Mouse (Mus musculus): Measurements from ENCODE around the gene Ccdc80.
A peak's percentile ranks its signal among the peaks of the same experiment; 100 is the strongest.

Ccdc80 gene

DNA sequence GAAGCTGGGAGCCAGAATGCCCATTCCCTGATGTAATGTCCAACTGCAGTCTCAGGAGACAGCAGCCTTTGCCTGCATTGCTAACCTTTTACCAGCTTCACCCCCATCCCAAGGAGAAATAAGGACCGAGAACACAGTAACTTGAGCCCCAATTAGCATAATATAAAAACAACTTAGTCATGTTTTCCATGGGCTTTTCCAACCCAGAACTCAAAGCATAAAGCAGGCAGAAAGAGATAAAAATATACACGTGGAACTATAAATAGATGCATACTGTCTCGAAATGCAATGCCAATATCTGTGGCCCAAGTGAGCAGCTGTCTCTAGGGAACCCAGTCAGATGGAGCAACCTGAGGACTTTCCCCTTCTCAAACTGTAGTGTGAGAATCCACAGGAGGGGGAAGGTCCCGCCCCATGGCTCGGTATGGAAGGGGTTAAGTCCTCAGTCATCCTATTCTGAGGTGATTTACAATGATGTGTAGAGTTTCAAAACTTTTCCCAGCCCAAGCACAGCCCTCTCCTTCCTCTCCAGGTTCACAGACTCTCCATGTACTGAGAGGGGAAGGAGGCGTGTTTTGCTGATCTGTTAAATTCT lies at the start of gene Ccdc80:
Ccdc80 (plus strand) TSS at position 266 of the 595 bp plus-strand sequence.
- no peak for DNase-seq (ENCODE audit: low spot score in 2 of 2)

- no peak for DNase-seq (ENCODE audit: low spot score in 2 of 2)
Observed at GRCm38 (mm10) chr16:45044844-45045243, 48.4 kb upstream of the Ccdc80 start.

DNA sequence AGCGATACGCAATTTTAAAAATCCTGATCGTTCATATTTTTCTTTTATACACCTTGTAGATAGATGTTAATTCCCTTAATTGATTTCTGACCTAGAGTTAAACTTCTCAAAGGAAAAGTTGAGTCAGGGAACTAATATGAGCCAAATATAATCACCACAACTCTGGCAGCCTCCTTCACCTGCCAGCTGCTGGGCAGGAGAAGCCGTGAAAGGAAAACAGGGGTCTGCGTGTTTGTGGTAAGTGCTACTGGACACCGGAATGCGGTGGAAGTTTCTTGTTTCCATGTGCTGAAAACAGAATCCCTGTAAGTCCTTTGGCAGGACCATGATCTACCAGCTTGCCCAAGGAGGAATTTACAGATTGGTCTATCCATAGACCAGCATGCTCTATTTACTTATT lies 36.0 kb upstream of the Ccdc80 start:
- no peak for DNase-seq (ENCODE audit: low spot score in 2 of 2)

DNA sequence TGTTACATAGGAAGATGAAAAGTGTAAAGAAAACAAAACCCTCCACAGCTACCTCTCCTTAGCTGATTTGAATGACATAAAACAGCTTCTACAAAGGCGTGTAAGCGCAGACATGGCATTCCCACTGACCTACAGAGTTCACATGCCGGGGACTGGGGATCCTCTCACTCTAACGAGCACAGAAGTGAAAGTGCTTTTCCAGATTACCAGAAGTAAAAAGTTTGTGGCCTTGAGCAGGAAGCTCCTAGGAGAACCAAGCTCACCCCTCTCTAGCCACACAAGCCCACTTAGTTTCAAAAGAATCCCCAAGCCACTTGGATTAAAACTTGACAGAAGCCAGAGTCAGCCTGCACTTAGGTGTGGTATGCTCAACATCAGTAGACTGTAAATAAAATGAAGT lies 35.3 kb upstream of the Ccdc80 start:
- DNase-seq (ENCODE audit: low spot score in 2 of 2): no peak

DNA sequence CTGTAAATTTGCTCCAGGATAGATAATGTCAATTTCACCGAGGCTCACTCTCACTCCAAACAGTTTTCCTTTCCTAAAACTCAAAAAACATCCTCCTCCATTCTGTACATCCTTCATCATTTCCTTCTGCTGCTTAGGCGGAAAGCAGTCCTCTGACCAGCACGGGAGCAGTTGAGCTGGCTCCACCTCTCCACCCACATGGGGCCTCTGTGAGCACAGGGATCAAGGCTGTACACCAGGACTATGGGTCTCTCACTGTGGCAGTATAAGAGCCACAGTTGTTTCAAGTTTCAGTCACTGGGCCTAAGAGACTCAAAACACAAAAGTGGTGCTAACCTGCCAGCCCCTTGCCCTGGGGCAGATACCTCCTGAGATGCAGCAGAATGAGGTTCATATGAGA lies 32.1 kb upstream of the Ccdc80 start:
- no peak for DNase-seq (ENCODE audit: low spot score in 2 of 2)

- DNase-seq (ENCODE audit: low spot score in 2 of 2): no peak
Observed at GRCm38 (mm10) chr16:45070383-45071083, 22.7 kb upstream of the Ccdc80 start.

GRCm38 (mm10) chr16:45071424-45071823 lies 21.8 kb upstream of the Ccdc80 start:
- no peak for DNase-seq (ENCODE audit: low spot score in 2 of 2)

- no peak for DNase-seq (ENCODE audit: low spot score in 2 of 2)
Observed at GRCm38 (mm10) chr16:45077517-45078080, 15.6 kb upstream of the Ccdc80 start.

GRCm38 (mm10) chr16:45079322-45079721 lies 13.9 kb upstream of the Ccdc80 start:
- DNase-seq (ENCODE audit: low spot score in 2 of 2): no peak

DNA sequence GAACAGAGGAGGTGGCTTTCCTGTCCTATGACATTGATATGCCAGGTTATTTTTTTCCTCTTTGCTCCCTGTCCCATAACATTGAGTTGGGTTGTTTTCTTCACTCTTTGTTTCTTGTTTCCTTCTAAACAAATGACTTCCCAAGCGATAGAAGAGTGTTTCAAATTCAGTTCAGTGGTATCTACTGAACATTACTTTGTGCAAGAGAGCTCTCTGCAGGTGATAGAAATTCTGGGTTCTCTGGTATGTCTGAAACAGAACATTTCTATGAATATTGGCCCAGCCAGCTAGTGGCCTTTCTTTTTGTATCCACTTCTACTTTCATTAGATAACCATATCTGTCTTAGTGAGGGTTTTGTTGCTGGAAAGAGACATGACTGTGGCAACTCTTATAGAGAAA lies 4.4 kb upstream of the Ccdc80 start:
- no peak for DNase-seq (ENCODE audit: low spot score in 2 of 2)

DNA sequence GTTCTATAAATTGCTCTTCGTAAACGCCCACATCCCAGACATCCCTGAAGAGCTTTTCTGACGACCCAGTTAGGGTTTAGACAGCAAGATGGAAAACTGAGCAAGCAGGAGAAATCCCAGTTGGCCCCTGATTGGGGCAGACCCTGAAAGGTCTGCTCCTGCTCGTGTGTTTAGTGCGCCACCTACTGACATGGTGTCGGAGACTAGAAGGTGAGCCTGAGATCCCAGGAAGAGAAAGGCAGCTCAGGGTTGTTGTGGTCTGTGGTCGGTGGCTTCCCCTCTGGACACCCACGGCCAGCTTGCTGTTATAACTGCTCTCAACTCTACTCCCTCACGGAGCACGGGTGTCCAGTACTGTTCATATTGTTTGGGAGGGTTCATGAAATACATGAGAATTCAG lies 3.2 kb upstream of the Ccdc80 start:
- peak; percentile 46 to 58 for DNase-seq (ENCODE audit: low spot score in 2 of 2)

GRCm38 (mm10) chr16:45094136-45094756 lies 1.0 kb downstream of the Ccdc80 start:
- no peak for DNase-seq (ENCODE audit: low spot score in 2 of 2)

DNA sequence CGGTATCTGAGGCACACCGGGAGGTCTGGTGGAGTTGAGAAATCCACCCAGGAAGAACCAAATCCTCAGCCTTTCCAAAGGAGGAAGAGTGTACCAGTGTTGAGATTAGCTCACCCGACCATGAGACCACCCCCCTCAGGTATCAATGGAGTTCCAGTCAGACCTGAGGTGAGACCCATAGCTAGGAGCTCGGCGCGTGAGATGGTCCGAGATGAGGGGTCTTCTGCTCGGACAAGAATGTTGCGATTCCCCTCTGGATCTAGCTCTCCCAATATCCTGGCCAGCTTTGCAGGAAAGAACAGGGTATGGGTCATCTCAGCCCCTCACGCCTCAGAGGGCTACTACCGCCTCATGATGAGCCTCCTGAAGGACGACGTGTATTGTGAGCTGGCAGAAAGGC lies 1.8 kb downstream of the Ccdc80 start:
- no peak for DNase-seq (ENCODE audit: low spot score in 2 of 2)

DNA sequence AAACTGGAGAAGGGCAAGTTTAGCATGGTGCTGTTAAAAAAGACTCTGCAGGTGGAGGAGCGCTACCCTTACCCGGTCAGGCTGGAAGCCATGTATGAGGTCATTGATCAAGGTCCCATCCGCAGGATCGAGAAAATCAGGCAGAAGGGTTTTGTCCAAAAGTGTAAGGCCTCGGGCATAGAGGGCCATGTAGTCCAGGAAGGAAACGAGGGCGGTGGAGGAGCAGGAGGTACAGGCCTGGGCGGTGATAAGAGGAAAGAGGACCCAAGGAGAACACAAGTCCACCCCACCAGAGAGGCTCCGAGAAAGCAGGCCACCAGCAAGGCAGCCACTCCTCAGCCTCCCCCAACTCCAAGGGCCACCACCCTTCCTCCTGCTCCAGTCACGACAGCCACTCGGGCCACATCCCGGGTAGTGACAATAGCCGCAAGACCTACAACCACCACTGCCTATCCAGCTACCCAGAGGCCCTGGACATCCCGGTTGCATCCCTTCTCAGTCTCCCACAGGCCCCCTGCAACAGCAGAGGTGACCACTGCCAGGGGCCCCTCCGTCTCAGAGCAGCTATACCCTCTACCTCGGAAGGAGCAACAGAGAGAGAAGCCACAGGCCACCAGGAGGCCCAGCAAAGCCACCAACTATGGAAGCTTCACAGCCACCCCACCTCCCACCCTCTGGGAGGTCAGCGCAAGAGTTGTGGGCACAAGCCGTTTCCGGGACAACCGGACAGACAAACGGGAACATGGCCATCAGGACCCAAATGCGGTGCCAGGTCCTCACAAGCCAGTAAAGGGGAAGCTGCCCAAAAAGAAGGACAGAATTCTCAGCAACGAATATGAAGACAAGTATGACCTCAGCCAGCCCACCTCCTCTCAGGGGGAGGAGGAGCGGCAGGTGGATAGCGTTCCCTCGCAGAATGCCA lies 2.6 kb downstream of the Ccdc80 start:
- DNase-seq (ENCODE audit: low spot score in 2 of 2): no peak

DNA sequence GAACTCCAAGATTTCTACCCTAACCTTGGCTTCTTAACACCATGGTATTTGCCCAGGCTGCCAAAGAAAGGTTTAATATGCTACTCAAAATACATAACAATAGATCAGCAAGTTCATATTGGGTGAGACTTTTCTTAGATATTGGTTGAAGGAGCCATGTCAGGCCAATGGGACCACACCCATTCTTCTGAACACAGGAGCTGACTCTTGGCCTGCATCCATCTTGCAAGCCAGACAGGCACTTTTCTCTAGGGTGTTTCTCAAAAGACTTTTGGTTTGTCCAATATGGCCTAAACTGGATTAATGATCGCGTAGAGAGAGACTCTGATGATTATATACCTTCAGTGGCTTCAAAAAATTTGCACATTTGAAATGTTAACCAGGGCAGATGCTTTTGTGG lies 4.3 kb downstream of the Ccdc80 start:
- no peak for DNase-seq (ENCODE audit: low spot score in 2 of 2)

GRCm38 (mm10) chr16:45098186-45098885 lies 5.1 kb downstream of the Ccdc80 start:
- DNase-seq (ENCODE audit: low spot score in 2 of 2): no peak

GRCm38 (mm10) chr16:45098886-45099210 lies 5.6 kb downstream of the Ccdc80 start:
- DNase-seq (ENCODE audit: low spot score in 2 of 2): no peak

DNA sequence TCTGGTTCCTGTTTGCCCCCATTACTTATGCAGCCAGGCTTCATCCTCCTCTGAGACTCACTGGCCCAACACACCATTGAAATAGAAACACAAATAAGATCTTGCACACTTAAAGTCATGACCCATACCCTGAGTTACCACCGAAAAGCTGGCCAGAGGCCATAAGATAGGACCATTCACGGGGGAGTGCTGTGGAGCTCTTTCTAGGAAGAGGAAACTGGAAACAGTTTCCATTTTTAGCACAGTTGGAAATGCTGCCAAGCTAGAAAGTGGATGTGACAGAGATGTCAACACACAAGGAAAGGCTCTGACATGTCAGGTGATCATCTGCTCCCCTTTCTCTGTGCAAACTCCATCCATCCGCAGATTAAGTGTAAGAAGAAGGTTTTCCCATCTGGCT lies 7.7 kb downstream of the Ccdc80 start:
- DNase-seq (ENCODE audit: low spot score in 2 of 2): no peak

GRCm38 (mm10) chr16:45104993-45105392 lies 11.8 kb downstream of the Ccdc80 start:
- peak; percentile 22 to 37 for DNase-seq (ENCODE audit: low spot score in 2 of 2)

GRCm38 (mm10) chr16:45108203-45108878 lies 15.1 kb downstream of the Ccdc80 start:
- no peak for DNase-seq (ENCODE audit: low spot score in 2 of 2)

GRCm38 (mm10) chr16:45110498-45110897 lies 17.3 kb downstream of the Ccdc80 start:
- no peak for DNase-seq (ENCODE audit: low spot score in 2 of 2)
